Mouse (Mus musculus) neutrophil, adult 65 days (primary cell): ENCODE results near the gene Btbd35f18. TPM values are rescaled to one million over a fixed set of nuclear protein-coding genes. Genes with fewer than 3 reads are reported as not detected.

Source experiments
- total RNA-seq: library from RNA; stranded (reverse); gene quantifications from 2 replicates; pipeline ENCODE4 v1.2.4, GENCODE M21; 2023

Btbd35f18 gene
- not detected in 2 replicates for total RNA-seq

GRCm38 (mm10) chrX:3699933-3700332, at the start of gene Btbd35f18:
TSS of gene Btbd35f18 (plus strand) at chrX:3700233.

Other genes starting within 250 kb of the Btbd35f18 start
- gene Btbd35f10, start 52.7 kb downstream of the Btbd35f18 start, total RNA-seq, result not detected in 2 replicates